Mouse (Mus musculus): ENCODE results near the gene Vps8.

The Vps8 gene

GRCm38 (mm10) chr16:21553506-21553905 is 130.6 kb downstream of the Vps8 start:
- DNase-seq (ENCODE audit: low spot score) = no peak

- no peak for DNase-seq (ENCODE audit: low spot score)
These were observed 139.8 kb downstream of the Vps8 start for GRCm38 (mm10) chr16:21562625-21563300.

GRCm38 (mm10) chr16:21563322-21563721 is 140.4 kb downstream of the Vps8 start:
- no peak for DNase-seq (ENCODE audit: low spot score)

- DNase-seq (ENCODE audit: low spot score) = no peak
These were observed 144.2 kb downstream of the Vps8 start for GRCm38 (mm10) chr16:21567093-21567492.

GRCm38 (mm10) chr16:21569952-21570351 is 147.0 kb downstream of the Vps8 start:
- DNase-seq (ENCODE audit: low spot score) = no peak

- DNase-seq (ENCODE audit: low spot score) = no peak
These were observed 147.9 kb downstream of the Vps8 start for GRCm38 (mm10) chr16:21570786-21571185.

GRCm38 (mm10) chr16:21576000-21576420 is 153.1 kb downstream of the Vps8 start:
- no peak for DNase-seq (ENCODE audit: low spot score)

GRCm38 (mm10) chr16:21589110-21589509 is 166.2 kb downstream of the Vps8 start:
- DNase-seq (ENCODE audit: low spot score) = no peak

- DNase-seq (ENCODE audit: low spot score) = no peak
These were observed 167.9 kb downstream of the Vps8 start for GRCm38 (mm10) chr16:21590806-21591205.

- DNase-seq (ENCODE audit: low spot score) = no peak
These were observed 168.6 kb downstream of the Vps8 start for GRCm38 (mm10) chr16:21591511-21591910.

- no peak for DNase-seq (ENCODE audit: low spot score)
These were observed 172.6 kb downstream of the Vps8 start for GRCm38 (mm10) chr16:21595539-21595938.

GRCm38 (mm10) chr16:21604354-21604753 is 181.4 kb downstream of the Vps8 start:
- no peak for DNase-seq (ENCODE audit: low spot score)

GRCm38 (mm10) chr16:21606249-21607020 is 183.5 kb downstream of the Vps8 start:
- no peak for DNase-seq (ENCODE audit: low spot score)

GRCm38 (mm10) chr16:21607021-21607650 is 184.2 kb downstream of the Vps8 start:
- DNase-seq (ENCODE audit: low spot score) = no peak

- no peak for DNase-seq (ENCODE audit: low spot score)
These were observed 184.7 kb downstream of the Vps8 start for GRCm38 (mm10) chr16:21607651-21608040.

- no peak for DNase-seq (ENCODE audit: low spot score)
These were observed 185.4 kb downstream of the Vps8 start for GRCm38 (mm10) chr16:21608176-21608865.

GRCm38 (mm10) chr16:21610473-21610872 is 187.6 kb downstream of the Vps8 start:
- no peak for DNase-seq (ENCODE audit: low spot score)

GRCm38 (mm10) chr16:21615802-21616201 is 192.9 kb downstream of the Vps8 start:
- no peak for DNase-seq (ENCODE audit: low spot score)

GRCm38 (mm10) chr16:21620630-21621029 is 197.7 kb downstream of the Vps8 start:
- DNase-seq (ENCODE audit: low spot score) = no peak

GRCm38 (mm10) chr16:21625784-21626634 is 203.1 kb downstream of the Vps8 start:
- no peak for DNase-seq (ENCODE audit: low spot score)

- DNase-seq (ENCODE audit: low spot score) = no peak
These were observed 204.3 kb downstream of the Vps8 start for GRCm38 (mm10) chr16:21627248-21627647.
